Mouse (Mus musculus): ENCODE results near the gene Rs1.

- TF ChIP-seq CTCF (conservative IDR thresholded peaks at IDR 0.05; ENCODE audit: low read length) (no peak), POU5F1 (IDR thresholded peaks at IDR 0.05; ENCODE audit: borderline replicate concordance, low read length) (no peak), NANOG (IDR thresholded peaks at IDR 0.05; ENCODE audit: borderline replicate concordance, low read length) (no peak)
Observed at GRCm38 (mm10) chrX:160745399-160745798, 22.4 kb upstream of the Rs1 start.

Measured in E14TG2a.4 (cell line).